Mouse (Mus musculus): ENCODE measurements around the gene Ldlrad1.

The Ldlrad1 gene

GRCm38 (mm10) chr4:107185703-107186102 lies 23.3 kb upstream of the Ldlrad1 start:
- DNase-seq (ENCODE audit: low read depth, low spot score): no peak

GRCm38 (mm10) chr4:107193841-107194240 lies 15.1 kb upstream of the Ldlrad1 start:
- H3K27me3 ChIP-seq (ENCODE audit: control insufficient read depth, insufficient read depth, low read length, poor library complexity, severe bottlenecking): no peaks in the 10 kb centered on the region
- H3K36me3 ChIP-seq (ENCODE audit: control insufficient read depth, insufficient read depth, low read length, poor library complexity, severe bottlenecking): peaks cover 24% of the 10 kb centered on the region
- DNase-seq (ENCODE audit: low read depth, low spot score): peak; percentile 51

More at GRCm38 (mm10) chr4:107185703-107186102, 23.3 kb upstream of the Ldlrad1 start:
- H3K27me3 ChIP-seq (ENCODE audit: control insufficient read depth, insufficient read depth, low read length, poor library complexity, severe bottlenecking): no peaks in the 10 kb centered on the region
- H3K36me3 ChIP-seq (ENCODE audit: control insufficient read depth, insufficient read depth, low read length, poor library complexity, severe bottlenecking): peaks cover 17% of the 10 kb centered on the region

- Histone ChIP-seq H3K36me3 (ENCODE audit: control insufficient read depth, insufficient read depth, low read length, poor library complexity, severe bottlenecking) (peaks cover 27% of the 10 kb centered on the region), H3K27me3 (ENCODE audit: control insufficient read depth, insufficient read depth, low read length, poor library complexity, severe bottlenecking) (no peaks in the 10 kb centered on the region)
- DNase-seq (ENCODE audit: low read depth, low spot score): no peak
Measured at GRCm38 (mm10) chr4:107196454-107196853, 12.5 kb upstream of the Ldlrad1 start.

- no peak for DNase-seq (ENCODE audit: low read depth, low spot score)
- Histone ChIP-seq H3K27me3 (ENCODE audit: control insufficient read depth, insufficient read depth, low read length, poor library complexity, severe bottlenecking) (no peaks in the 10 kb centered on the region), H3K36me3 (ENCODE audit: control insufficient read depth, insufficient read depth, low read length, poor library complexity, severe bottlenecking) (peaks cover 26% of the 10 kb centered on the region)
Measured at GRCm38 (mm10) chr4:107198072-107198471, 10.9 kb upstream of the Ldlrad1 start.

GRCm38 (mm10) chr4:107201779-107202178 lies 7.2 kb upstream of the Ldlrad1 start:
- H3K36me3 ChIP-seq (ENCODE audit: control insufficient read depth, insufficient read depth, low read length, poor library complexity, severe bottlenecking): peaks cover 19% of the 10 kb centered on the region
- no peak for DNase-seq (ENCODE audit: low read depth, low spot score)

GRCm38 (mm10) chr4:107203001-107203400 lies 6.0 kb upstream of the Ldlrad1 start:
- H3K27me3 ChIP-seq (ENCODE audit: control insufficient read depth, insufficient read depth, low read length, poor library complexity, severe bottlenecking): no peaks in the 10 kb centered on the region
- DNase-seq (ENCODE audit: low read depth, low spot score): no peak
- H3K36me3 ChIP-seq (ENCODE audit: control insufficient read depth, insufficient read depth, low read length, poor library complexity, severe bottlenecking): peaks cover 18% of the 10 kb centered on the region

More at GRCm38 (mm10) chr4:107201779-107202178, 7.2 kb upstream of the Ldlrad1 start:
- no peaks in the 10 kb centered on the region for H3K27me3 ChIP-seq (ENCODE audit: control insufficient read depth, insufficient read depth, low read length, poor library complexity, severe bottlenecking)

- Histone ChIP-seq H3K36me3 (ENCODE audit: control insufficient read depth, insufficient read depth, low read length, poor library complexity, severe bottlenecking) (peaks cover 2% of the 10 kb centered on the region; the same call in 1 of the 2 replicates), H3K27me3 (ENCODE audit: control insufficient read depth, insufficient read depth, low read length, poor library complexity, severe bottlenecking) (no peaks in the 10 kb centered on the region)
- no peak for DNase-seq (ENCODE audit: low read depth, low spot score)
Measured at GRCm38 (mm10) chr4:107207016-107207415, 2.0 kb upstream of the Ldlrad1 start.

GRCm38 (mm10) chr4:107210483-107211097 lies 1.6 kb downstream of the Ldlrad1 start:
- Histone ChIP-seq H3K27me3 (ENCODE audit: control insufficient read depth, insufficient read depth, low read length, poor library complexity, severe bottlenecking) (no peaks in the 10 kb centered on the region), H3K36me3 (ENCODE audit: control insufficient read depth, insufficient read depth, low read length, poor library complexity, severe bottlenecking) (no peaks in the 10 kb centered on the region)
- DNase-seq (ENCODE audit: low read depth, low spot score): no peak

- Histone ChIP-seq H3K36me3 (ENCODE audit: control insufficient read depth, insufficient read depth, low read length, poor library complexity, severe bottlenecking) (no peaks in the 10 kb centered on the region), H3K27me3 (ENCODE audit: control insufficient read depth, insufficient read depth, low read length, poor library complexity, severe bottlenecking) (no peaks in the 10 kb centered on the region)
- DNase-seq (ENCODE audit: low read depth, low spot score): no peak
Measured at GRCm38 (mm10) chr4:107211465-107211864, 2.5 kb downstream of the Ldlrad1 start.

- no peak for DNase-seq (ENCODE audit: low read depth, low spot score)
- Histone ChIP-seq H3K27me3 (ENCODE audit: control insufficient read depth, insufficient read depth, low read length, poor library complexity, severe bottlenecking) (no peaks in the 10 kb centered on the region), H3K36me3 (ENCODE audit: control insufficient read depth, insufficient read depth, low read length, poor library complexity, severe bottlenecking) (no peaks in the 10 kb centered on the region)
Measured at GRCm38 (mm10) chr4:107211936-107212335, 3.0 kb downstream of the Ldlrad1 start.

GRCm38 (mm10) chr4:107213279-107214011 lies 4.5 kb downstream of the Ldlrad1 start:
- no peaks in the 10 kb centered on the region for H3K27me3 ChIP-seq (ENCODE audit: control insufficient read depth, insufficient read depth, low read length, poor library complexity, severe bottlenecking)
- H3K36me3 ChIP-seq (ENCODE audit: control insufficient read depth, insufficient read depth, low read length, poor library complexity, severe bottlenecking): no peaks in the 10 kb centered on the region
- DNase-seq (ENCODE audit: low read depth, low spot score): peak; percentile 17

GRCm38 (mm10) chr4:107217574-107217973 lies 8.6 kb downstream of the Ldlrad1 start:
- Histone ChIP-seq H3K27me3 (ENCODE audit: control insufficient read depth, insufficient read depth, low read length, poor library complexity, severe bottlenecking) (no peaks in the 10 kb centered on the region), H3K36me3 (ENCODE audit: control insufficient read depth, insufficient read depth, low read length, poor library complexity, severe bottlenecking) (no peaks in the 10 kb centered on the region)
- no peak for DNase-seq (ENCODE audit: low read depth, low spot score)

GRCm38 (mm10) chr4:107221524-107221923 lies 12.5 kb downstream of the Ldlrad1 start:
- Histone ChIP-seq H3K27me3 (ENCODE audit: control insufficient read depth, insufficient read depth, low read length, poor library complexity, severe bottlenecking) (no peaks in the 10 kb centered on the region), H3K36me3 (ENCODE audit: control insufficient read depth, insufficient read depth, low read length, poor library complexity, severe bottlenecking) (no peaks in the 10 kb centered on the region)
- no peak for DNase-seq (ENCODE audit: low read depth, low spot score)

- no peak for DNase-seq (ENCODE audit: low read depth, low spot score)
- Histone ChIP-seq H3K27me3 (ENCODE audit: control insufficient read depth, insufficient read depth, low read length, poor library complexity, severe bottlenecking) (no peaks in the 10 kb centered on the region), H3K36me3 (ENCODE audit: control insufficient read depth, insufficient read depth, low read length, poor library complexity, severe bottlenecking) (no peaks in the 10 kb centered on the region)
Measured at GRCm38 (mm10) chr4:107223225-107224204, 14.5 kb downstream of the Ldlrad1 start.

Data from splenic B cell, adult 2 months (primary cell).